Mouse (Mus musculus): ENCODE results near the gene Slc5a6. TPM values are rescaled to one million over a fixed set of nuclear protein-coding genes. Genes with fewer than 3 reads are reported as not detected.
"Not testable (repeated sequence)": the region's sequence is repeated elsewhere in the genome, so short reads cannot be mapped to it uniquely, and the experiment has no call there.

The Slc5a6 gene
- polyA plus RNA-seq, 1 experiment from 2014 or later = 10.4 TPM

- peak; percentile 61 for DNase-seq (ENCODE audit: low spot score)
- Histone ChIP-seq H3K27ac (no peak overlapping the region), H3K27me3 (ENCODE audit: low read depth, poor library complexity, severe bottlenecking) (peaks cover 37% of the 10 kb centered on the region), H3K4me3 (no peak overlapping the region), H3K9me3 (replicated peaks) (no peaks in the 10 kb centered on the region), H3K4me1 (peaks cover 16% of the 10 kb centered on the region), H3K36me3 (peaks cover 25% of the 10 kb centered on the region)
- 24% methylated on average over 5 of the region's 5 CpGs for WGBS
Measured at GRCm38 (mm10) chr5:31082355-31082754, 33.6 kb upstream of the Slc5a6 start.

GRCm38 (mm10) chr5:31081386-31081785 is 32.7 kb upstream of the Slc5a6 start:
- H3K27ac ChIP-seq = no peak overlapping the region
- WGBS = 74% methylated on average over 3 of the region's 3 CpGs

GRCm38 (mm10) chr5:31080795-31081164 is 32.1 kb upstream of the Slc5a6 start:
- no peak for DNase-seq (ENCODE audit: low spot score)
- Histone ChIP-seq H3K9me3 (replicated peaks) (no peaks in the 10 kb centered on the region), H3K27ac (no peak overlapping the region), H3K4me3 (no peak overlapping the region), H3K27me3 (ENCODE audit: low read depth, poor library complexity, severe bottlenecking) (peaks cover 23% of the 10 kb centered on the region), H3K4me1 (peaks cover 16% of the 10 kb centered on the region), H3K36me3 (peaks cover 41% of the 10 kb centered on the region)
- 63% methylated on average over 3 of the region's 3 CpGs for WGBS

More at GRCm38 (mm10) chr5:31081386-31081785, 32.7 kb upstream of the Slc5a6 start:
- Histone ChIP-seq H3K36me3 (peaks cover 35% of the 10 kb centered on the region), H3K9me3 (replicated peaks) (no peaks in the 10 kb centered on the region), H3K4me3 (no peak overlapping the region), H3K4me1 (peaks cover 16% of the 10 kb centered on the region), H3K27me3 (ENCODE audit: low read depth, poor library complexity, severe bottlenecking) (peaks cover 29% of the 10 kb centered on the region)
- peak; percentile 57 for DNase-seq (ENCODE audit: low spot score)

GRCm38 (mm10) chr5:31080059-31080794 is 31.5 kb upstream of the Slc5a6 start:
- H3K27ac ChIP-seq = no peak overlapping the region
- H3K9me3 ChIP-seq (replicated peaks) = no peaks in the 10 kb centered on the region
- 86% methylated on average over 13 of the region's 13 CpGs for WGBS
- peaks cover 46% of the 10 kb centered on the region for H3K36me3 ChIP-seq
- H3K27me3 ChIP-seq (ENCODE audit: low read depth, poor library complexity, severe bottlenecking) = peaks cover 19% of the 10 kb centered on the region
- no peak overlapping the region for H3K4me3 ChIP-seq
- no peak for DNase-seq (ENCODE audit: low spot score)
- H3K4me1 ChIP-seq = peaks cover 16% of the 10 kb centered on the region

- DNase-seq (ENCODE audit: low spot score) = no peak
- 91% methylated on average over 13 of the region's 13 CpGs for WGBS
- Histone ChIP-seq H3K27ac (no peak overlapping the region), H3K36me3 (peaks cover 85% of the 10 kb centered on the region), H3K4me1 (no peaks in the 10 kb centered on the region), H3K27me3 (ENCODE audit: low read depth, poor library complexity, severe bottlenecking) (no peaks in the 10 kb centered on the region), H3K9me3 (replicated peaks) (no peaks in the 10 kb centered on the region), H3K4me3 (no peak overlapping the region)
Measured at GRCm38 (mm10) chr5:31076346-31076745, 27.6 kb upstream of the Slc5a6 start.

GRCm38 (mm10) chr5:31073176-31073575 is 24.5 kb upstream of the Slc5a6 start:
- no peak overlapping the region for H3K4me3 ChIP-seq

GRCm38 (mm10) chr5:31071821-31072220 is 23.1 kb upstream of the Slc5a6 start:
- Histone ChIP-seq H3K27me3 (ENCODE audit: low read depth, poor library complexity, severe bottlenecking) (no peaks in the 10 kb centered on the region), H3K4me1 (no peaks in the 10 kb centered on the region), H3K36me3 (peaks cover 100% of the 10 kb centered on the region), H3K9me3 (replicated peaks) (no peaks in the 10 kb centered on the region), H3K4me3 (no peak overlapping the region), H3K27ac (no peak overlapping the region)
- 96% methylated on average over 11 of the region's 11 CpGs for WGBS
- DNase-seq (ENCODE audit: low spot score) = no peak

More at GRCm38 (mm10) chr5:31073176-31073575, 24.5 kb upstream of the Slc5a6 start:
- 95% methylated on average over 12 of the region's 12 CpGs for WGBS
- Histone ChIP-seq H3K4me1 (no peaks in the 10 kb centered on the region), H3K36me3 (peaks cover 100% of the 10 kb centered on the region), H3K27me3 (ENCODE audit: low read depth, poor library complexity, severe bottlenecking) (no peaks in the 10 kb centered on the region), H3K27ac (no peak overlapping the region), H3K9me3 (replicated peaks) (no peaks in the 10 kb centered on the region)
- no peak for DNase-seq (ENCODE audit: low spot score)

- WGBS = 92% methylated on average over 2 of the region's 2 CpGs
- H3K4me1 ChIP-seq = no peaks in the 10 kb centered on the region
- no peak overlapping the region for H3K27ac ChIP-seq
- no peaks in the 10 kb centered on the region for H3K9me3 ChIP-seq (replicated peaks)
- H3K4me3 ChIP-seq = no peak overlapping the region
- DNase-seq (ENCODE audit: low spot score) = no peak
- no peaks in the 10 kb centered on the region for H3K27me3 ChIP-seq (ENCODE audit: low read depth, poor library complexity, severe bottlenecking)
- H3K36me3 ChIP-seq = peaks cover 100% of the 10 kb centered on the region
Measured at GRCm38 (mm10) chr5:31071059-31071458, 22.3 kb upstream of the Slc5a6 start.

GRCm38 (mm10) chr5:31069810-31070209 is 21.1 kb upstream of the Slc5a6 start:
- Histone ChIP-seq H3K4me3 (no peak overlapping the region), H3K9me3 (replicated peaks) (no peaks in the 10 kb centered on the region), H3K4me1 (no peaks in the 10 kb centered on the region), H3K27me3 (ENCODE audit: low read depth, poor library complexity, severe bottlenecking) (no peaks in the 10 kb centered on the region), H3K36me3 (peaks cover 99% of the 10 kb centered on the region), H3K27ac (no peak overlapping the region)
- 98% methylated on average over 3 of the region's 3 CpGs for WGBS
- DNase-seq (ENCODE audit: low spot score) = no peak

- H3K27me3 ChIP-seq (ENCODE audit: low read depth, poor library complexity, severe bottlenecking) = no peaks in the 10 kb centered on the region
- DNase-seq (ENCODE audit: low spot score) = peak; percentile 42
- H3K27ac ChIP-seq = peak overlapping the region; percentile 91
- peak overlapping the region; percentile 72 for H3K4me3 ChIP-seq
- 15% methylated on average over 19 of the region's 19 CpGs for whole genome bisulfite sequencing
- H3K4me1 ChIP-seq = peaks cover 22% of the 10 kb centered on the region
- no peaks in the 10 kb centered on the region for H3K9me3 ChIP-seq (replicated peaks)
- H3K36me3 ChIP-seq = peaks cover 40% of the 10 kb centered on the region
Measured at GRCm38 (mm10) chr5:31055216-31056140, 6.8 kb upstream of the Slc5a6 start.

- Histone ChIP-seq H3K27me3 (ENCODE audit: low read depth, poor library complexity, severe bottlenecking) (no peaks in the 10 kb centered on the region), H3K9me3 (replicated peaks) (no peaks in the 10 kb centered on the region), H3K36me3 (peaks cover 31% of the 10 kb centered on the region), H3K4me3 (peak within 1 kb of the TSS; percentile 72), H3K4me1 (peaks cover 22% of the 10 kb centered on the region), H3K27ac (peak within 1 kb of the TSS; percentile 91)
- DNase-seq (ENCODE audit: low spot score) = peak; percentile 95
- under 1% methylated on average over 64 of the region's 64 CpGs for WGBS
Measured at GRCm38 (mm10) chr5:31054261-31055215, 5.8 kb upstream of the Slc5a6 start, which contains the start of gene Cad. Gene Cad (plus strand): TSS chr5:31054780.

- Histone ChIP-seq H3K36me3 (peaks cover 23% of the 10 kb centered on the region), H3K4me3 (peak overlapping the region; percentile 72), H3K4me1 (peaks cover 22% of the 10 kb centered on the region), H3K27ac (peak overlapping the region; percentile 91)
- WGBS = 60% methylated on average over 4 of the region's 4 CpGs
- not testable (repeated sequence) for DNase-seq (ENCODE audit: low spot score); H3K27me3 ChIP-seq (ENCODE audit: low read depth, poor library complexity, severe bottlenecking); H3K9me3 ChIP-seq (replicated peaks)
Measured at GRCm38 (mm10) chr5:31053728-31054127, 5.0 kb upstream of the Slc5a6 start.

All from limb, embryonic 10.5 days (tissue).